Mouse (Mus musculus): ENCODE measurements around the gene Idh3a. TPM values are rescaled to one million over a fixed set of nuclear protein-coding genes. Genes with fewer than 3 reads are reported as not detected.
"Not testable (repeated sequence)": the region's sequence is repeated elsewhere in the genome, so short reads cannot be mapped to it uniquely, and the experiment has no call there.

Gene Idh3a
- polyA plus RNA-seq, 1 experiment from 2014 or later, result 174 TPM

DNA sequence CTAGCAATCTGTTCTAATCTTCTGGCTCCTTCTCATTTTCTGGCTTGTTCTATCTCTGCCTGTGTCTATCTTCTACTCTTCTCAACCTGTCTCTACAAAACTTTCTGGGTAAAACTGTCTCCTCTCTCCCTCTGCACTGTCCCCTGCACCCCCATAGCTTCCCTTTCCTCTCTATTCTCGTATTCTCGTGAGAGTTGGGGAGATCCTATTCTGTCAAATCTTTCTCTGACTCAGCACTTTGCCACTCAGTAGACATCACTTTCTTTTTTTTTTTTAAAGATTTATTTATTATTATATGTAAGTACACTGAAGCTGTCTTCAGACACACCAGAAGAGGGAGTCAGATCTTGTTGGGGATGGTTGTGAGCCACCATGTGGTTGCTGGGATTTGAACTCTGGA lies 2.0 kb upstream of the Idh3a start:
- not testable (repeated sequence) for ATAC-seq (ENCODE audit: low FRiP score, low TSS enrichment); H3K27ac ChIP-seq (ENCODE audit: low read length); H3K4me2 ChIP-seq (replicated peaks; ENCODE audit: low read depth, low read length); H3K36me3 ChIP-seq (ENCODE audit: insufficient read depth, low read length); H3K9ac ChIP-seq (replicated peaks; ENCODE audit: low read length); H3K4me3 ChIP-seq (ENCODE audit: low read length); H3K27me3 ChIP-seq (ENCODE audit: insufficient read depth, low read length); H3K9me3 ChIP-seq (ENCODE audit: low read length)
- H3K4me1 ChIP-seq (ENCODE audit: insufficient read depth, low read length), result peaks cover 16% of the 10 kb centered on the region
- WGBS, result 86% methylated on average over 2 of the region's 2 CpGs

DNA sequence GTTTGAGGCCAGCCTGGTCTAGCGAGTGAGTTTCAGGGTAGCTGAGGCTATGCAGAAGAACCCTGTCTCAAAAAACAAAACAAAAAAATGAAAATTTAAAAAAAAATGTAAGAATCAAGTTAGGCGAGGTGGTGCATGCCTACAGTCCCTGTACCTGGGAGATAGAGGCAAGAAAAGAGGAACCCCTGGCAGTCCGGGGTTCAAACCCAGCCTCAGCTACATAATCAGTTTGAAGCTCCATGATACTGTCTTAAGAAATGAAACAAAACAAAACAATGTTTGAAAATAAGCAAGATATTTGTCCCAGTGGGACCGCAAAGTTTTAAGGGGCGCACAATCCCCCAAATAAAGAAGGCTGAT lies 315 bp upstream of the Idh3a start:
- peak overlapping the region; percentile 81 for H3K4me3 ChIP-seq (ENCODE audit: low read length)
- WGBS, result 38% methylated on average over 5 of the region's 5 CpGs
- peak overlapping the region; percentile 54 for H3K9ac ChIP-seq (replicated peaks; ENCODE audit: low read length)
- no peak overlapping the region for H3K27ac ChIP-seq (ENCODE audit: low read length)
- no peak; the same call in 1 of the 2 replicates for ATAC-seq (ENCODE audit: low FRiP score, low TSS enrichment)
- H3K9me3 ChIP-seq (ENCODE audit: low read length), result no peaks in the 10 kb centered on the region
- H3K4me1 ChIP-seq (ENCODE audit: insufficient read depth, low read length), result peaks cover 16% of the 10 kb centered on the region
- peak overlapping the region; percentile 56 for H3K4me2 ChIP-seq (replicated peaks; ENCODE audit: low read depth, low read length)
- H3K36me3 ChIP-seq (ENCODE audit: insufficient read depth, low read length), result peaks cover 9% of the 10 kb centered on the region; the same call in 1 of the 2 replicates
- H3K27me3 ChIP-seq (ENCODE audit: insufficient read depth, low read length), result no peaks in the 10 kb centered on the region

DNA sequence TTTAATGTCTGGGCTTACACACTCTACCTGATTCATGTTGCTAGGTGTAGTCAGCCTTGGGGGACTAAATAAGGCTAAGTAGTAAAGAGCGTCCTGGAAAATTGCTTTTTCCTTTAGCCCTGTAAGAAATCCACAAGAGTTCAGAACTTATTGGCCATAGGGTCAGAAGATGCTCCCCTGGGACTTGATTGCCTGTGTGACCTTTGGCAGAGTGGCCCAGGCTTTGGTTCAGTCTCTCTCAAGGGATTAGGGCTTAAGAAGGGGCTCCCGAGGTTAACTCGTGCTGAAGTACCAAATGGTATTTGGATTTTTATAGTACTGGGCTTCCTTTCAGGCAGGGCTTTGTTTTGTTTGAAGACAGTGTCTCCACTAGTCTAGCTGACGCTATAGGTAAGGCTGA lies 1.7 kb downstream of the Idh3a start:
- ATAC-seq (ENCODE audit: low FRiP score, low TSS enrichment), result no peak
- H3K9ac ChIP-seq (replicated peaks; ENCODE audit: low read length), result peak overlapping the region; percentile 18; the same call in 1 of the 2 replicates
- WGBS, result 47% methylated on average over 4 of the region's 4 CpGs
- no peaks in the 10 kb centered on the region for H3K9me3 ChIP-seq (ENCODE audit: low read length)
- peak overlapping the region; percentile 86 for H3K4me2 ChIP-seq (replicated peaks; ENCODE audit: low read depth, low read length)
- H3K27ac ChIP-seq (ENCODE audit: low read length), result no peak overlapping the region
- peaks cover 17% of the 10 kb centered on the region; the same call in 1 of the 2 replicates for H3K36me3 ChIP-seq (ENCODE audit: insufficient read depth, low read length)
- H3K4me1 ChIP-seq (ENCODE audit: insufficient read depth, low read length), result peaks cover 16% of the 10 kb centered on the region
- peak overlapping the region; percentile 81 for H3K4me3 ChIP-seq (ENCODE audit: low read length)
- H3K27me3 ChIP-seq (ENCODE audit: insufficient read depth, low read length), result no peaks in the 10 kb centered on the region

DNA sequence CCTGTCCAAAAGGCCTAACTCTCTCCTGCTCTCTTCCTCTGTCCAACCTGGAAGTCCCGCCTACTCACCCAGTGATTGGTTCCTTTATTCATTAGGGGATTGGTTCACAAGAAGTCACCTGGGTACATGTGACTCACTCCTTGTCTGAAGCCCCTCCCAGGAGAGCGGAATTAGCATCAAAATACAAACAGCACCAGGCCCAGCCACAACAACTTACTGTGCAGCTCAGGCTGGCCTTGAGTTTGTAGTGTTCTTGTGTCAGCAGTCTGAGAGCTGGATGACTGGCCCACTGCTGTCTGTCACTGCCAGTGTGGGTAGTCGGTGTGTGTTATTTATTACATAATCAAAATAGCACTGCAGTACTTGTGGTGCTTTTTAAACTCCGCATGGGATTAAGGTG lies 7.5 kb downstream of the Idh3a start:
- H3K36me3 ChIP-seq (ENCODE audit: insufficient read depth, low read length), result peaks cover 57% of the 10 kb centered on the region
- not testable (repeated sequence) for ATAC-seq (ENCODE audit: low FRiP score, low TSS enrichment); H3K9ac ChIP-seq (replicated peaks; ENCODE audit: low read length); H3K27ac ChIP-seq (ENCODE audit: low read length); H3K9me3 ChIP-seq (ENCODE audit: low read length); H3K27me3 ChIP-seq (ENCODE audit: insufficient read depth, low read length); H3K4me2 ChIP-seq (replicated peaks; ENCODE audit: low read depth, low read length); H3K4me3 ChIP-seq (ENCODE audit: low read length); H3K4me1 ChIP-seq (ENCODE audit: insufficient read depth, low read length)
- 80% methylated on average over 4 of the region's 4 CpGs for WGBS

DNA sequence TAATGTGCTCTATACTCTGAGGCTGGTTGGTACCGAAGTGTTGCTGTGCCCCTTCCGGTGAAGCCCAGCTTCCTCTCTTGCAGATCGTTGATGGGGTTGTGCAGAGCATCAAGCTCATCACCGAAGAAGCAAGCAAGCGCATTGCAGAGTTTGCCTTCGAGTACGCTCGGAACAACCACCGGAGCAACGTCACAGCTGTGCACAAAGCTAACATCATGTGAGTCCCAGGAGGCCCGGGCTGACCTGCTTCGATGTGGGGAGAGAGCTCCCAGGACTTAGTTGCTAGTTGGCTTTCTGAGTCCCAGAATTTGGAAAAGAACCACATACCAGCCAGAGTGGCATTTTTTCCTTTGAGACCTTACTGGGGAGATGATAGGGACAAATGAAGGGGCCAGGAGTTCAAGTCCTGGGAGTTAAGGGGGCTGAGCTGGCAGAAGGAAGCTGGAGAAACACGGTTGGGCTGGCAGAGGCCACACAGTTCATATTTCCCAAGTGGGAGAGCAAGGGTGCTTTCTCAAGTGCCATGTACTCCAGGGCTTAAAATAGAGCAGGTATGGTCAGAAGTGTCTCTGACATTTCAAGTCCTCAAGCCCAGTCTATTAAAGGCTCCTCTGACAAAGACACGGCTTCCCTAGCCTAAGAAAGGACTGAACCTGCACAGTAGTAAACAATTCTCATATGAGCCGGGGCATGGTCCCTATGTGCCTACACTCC lies 10.8 kb downstream of the Idh3a start:
- peaks cover 68% of the 10 kb centered on the region for H3K36me3 ChIP-seq (ENCODE audit: insufficient read depth, low read length)

DNA sequence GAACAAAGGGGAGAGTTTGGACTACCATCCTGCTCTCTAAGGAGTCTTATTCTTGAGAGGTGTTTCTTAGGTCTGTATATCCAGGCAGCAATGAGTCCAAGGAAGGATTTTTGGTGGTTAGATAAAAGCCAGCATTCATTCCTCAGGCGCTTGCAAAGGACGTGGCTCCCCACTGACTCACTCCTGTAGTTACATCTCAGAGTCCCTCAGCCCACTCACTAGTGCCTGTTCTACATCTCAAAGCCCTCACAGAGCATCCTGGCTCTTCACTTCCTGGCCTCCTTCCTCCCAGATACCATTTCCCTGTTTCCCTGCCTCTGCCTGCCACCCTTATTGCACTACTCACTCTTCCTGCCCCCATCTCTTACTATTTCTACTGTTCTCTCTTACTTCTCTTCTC lies 16.3 kb downstream of the Idh3a start:
- Histone ChIP-seq H3K9me3 (ENCODE audit: low read length) (no peaks in the 10 kb centered on the region), H3K27me3 (ENCODE audit: insufficient read depth, low read length) (no peaks in the 10 kb centered on the region), H3K4me2 (replicated peaks; ENCODE audit: low read depth, low read length) (no peak overlapping the region), H3K9ac (replicated peaks; ENCODE audit: low read length) (no peak overlapping the region), H3K27ac (ENCODE audit: low read length) (no peak overlapping the region), H3K4me1 (ENCODE audit: insufficient read depth, low read length) (no peaks in the 10 kb centered on the region), H3K4me3 (ENCODE audit: low read length) (no peak overlapping the region), H3K36me3 (ENCODE audit: insufficient read depth, low read length) (peaks cover 59% of the 10 kb centered on the region)
- ATAC-seq (ENCODE audit: low FRiP score, low TSS enrichment), result no peak
- 84% methylated on average over 2 of the region's 2 CpGs for WGBS

More for the DNA sequence above, 10.8 kb downstream of the Idh3a start:
- ATAC-seq (ENCODE audit: low FRiP score, low TSS enrichment), result no peak
- Histone ChIP-seq H3K27ac (ENCODE audit: low read length) (no peak overlapping the region), H3K4me1 (ENCODE audit: insufficient read depth, low read length) (no peaks in the 10 kb centered on the region), H3K9ac (replicated peaks; ENCODE audit: low read length) (no peak overlapping the region), H3K9me3 (ENCODE audit: low read length) (no peaks in the 10 kb centered on the region), H3K27me3 (ENCODE audit: insufficient read depth, low read length) (no peaks in the 10 kb centered on the region), H3K4me3 (ENCODE audit: low read length) (no peak overlapping the region), H3K4me2 (replicated peaks; ENCODE audit: low read depth, low read length) (no peak overlapping the region)
- WGBS, result 92% methylated on average over 15 of the region's 15 CpGs

DNA sequence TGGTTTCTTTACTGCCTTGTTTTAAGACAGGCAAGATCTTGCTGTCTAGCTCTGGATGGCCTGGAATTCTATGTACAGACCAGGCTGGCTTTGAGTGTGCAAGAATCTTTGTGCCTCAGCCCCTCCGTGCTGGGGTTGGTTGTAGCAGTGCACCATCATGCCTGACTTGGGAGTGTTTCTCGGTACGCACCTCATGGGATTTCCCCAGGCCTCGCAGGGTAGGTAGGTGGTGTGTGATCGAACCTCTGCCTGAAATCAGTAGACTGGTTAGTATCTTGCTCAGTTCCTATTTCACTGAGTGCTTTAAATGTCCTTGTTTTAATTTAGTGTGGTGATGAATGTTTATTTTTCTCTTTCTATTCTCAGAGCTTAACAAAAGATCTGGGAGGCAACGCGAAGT lies 16.8 kb downstream of the Idh3a start:
- Histone ChIP-seq H3K9me3 (ENCODE audit: low read length) (no peaks in the 10 kb centered on the region), H3K27me3 (ENCODE audit: insufficient read depth, low read length) (no peaks in the 10 kb centered on the region), H3K4me2 (replicated peaks; ENCODE audit: low read depth, low read length) (no peak overlapping the region), H3K4me1 (ENCODE audit: insufficient read depth, low read length) (no peaks in the 10 kb centered on the region), H3K36me3 (ENCODE audit: insufficient read depth, low read length) (peaks cover 55% of the 10 kb centered on the region), H3K4me3 (ENCODE audit: low read length) (no peak overlapping the region), H3K27ac (ENCODE audit: low read length) (no peak overlapping the region), H3K9ac (replicated peaks; ENCODE audit: low read length) (no peak overlapping the region)
- 91% methylated on average over 7 of the region's 7 CpGs for WGBS
- no peak for ATAC-seq (ENCODE audit: low FRiP score, low TSS enrichment)

DNA sequence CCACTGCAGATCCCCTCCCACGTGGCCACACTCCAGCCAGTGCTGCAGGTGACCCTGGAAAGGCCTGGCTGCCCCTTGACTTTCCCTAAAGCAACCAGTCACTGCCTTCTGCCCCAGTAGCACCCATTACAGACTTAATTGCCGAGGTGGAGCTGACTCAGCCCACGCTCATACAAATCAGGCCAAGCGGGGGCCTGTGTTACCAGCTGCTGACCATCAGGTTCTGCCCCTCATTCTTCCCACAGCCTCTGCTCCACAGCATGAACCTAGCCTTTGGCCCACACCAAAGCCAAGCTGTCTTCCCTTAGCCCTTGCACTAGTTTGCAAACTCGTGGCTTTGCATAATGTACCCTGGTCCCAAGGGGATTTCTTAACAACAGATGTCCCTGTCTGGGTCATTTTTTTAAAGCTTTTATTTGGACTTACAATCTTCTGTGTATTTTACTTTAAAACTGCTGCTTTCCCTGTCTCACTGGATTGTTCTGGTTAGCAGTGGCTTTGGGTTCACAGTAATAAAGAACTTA lies 18.1 kb downstream of the Idh3a start:
- no peak overlapping the region for H3K4me3 ChIP-seq (ENCODE audit: low read length)
- no peak overlapping the region for H3K9ac ChIP-seq (replicated peaks; ENCODE audit: low read length)
- H3K27me3 ChIP-seq (ENCODE audit: insufficient read depth, low read length), result no peaks in the 10 kb centered on the region
- H3K4me1 ChIP-seq (ENCODE audit: insufficient read depth, low read length), result no peaks in the 10 kb centered on the region
- peaks cover 47% of the 10 kb centered on the region for H3K36me3 ChIP-seq (ENCODE audit: insufficient read depth, low read length)
- no peak for ATAC-seq (ENCODE audit: low FRiP score, low TSS enrichment)
- WGBS, result 66% methylated on average over 5 of the region's 5 CpGs
- H3K27ac ChIP-seq (ENCODE audit: low read length), result no peak overlapping the region
- no peaks in the 10 kb centered on the region for H3K9me3 ChIP-seq (ENCODE audit: low read length)
- H3K4me2 ChIP-seq (replicated peaks; ENCODE audit: low read depth, low read length), result no peak overlapping the region

DNA sequence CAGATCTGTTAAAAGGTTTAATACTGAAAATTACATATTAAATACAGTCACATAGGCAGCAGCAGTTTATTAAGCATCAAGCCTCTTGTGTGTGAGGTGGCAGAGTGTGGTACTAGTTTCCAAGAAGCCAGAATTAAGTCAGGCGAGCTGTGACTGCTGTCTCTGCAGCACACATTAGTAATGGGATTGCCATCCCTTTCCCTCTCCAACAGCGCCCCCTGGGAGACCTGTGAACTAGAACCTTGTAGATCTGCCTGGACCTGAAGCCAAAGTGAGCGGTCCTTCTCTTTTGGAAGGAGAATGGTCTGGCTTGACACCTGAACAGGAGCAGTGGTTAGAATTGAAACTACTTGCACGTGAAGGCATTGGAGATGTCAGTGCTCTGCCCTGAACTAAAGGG lies 18.8 kb downstream of the Idh3a start:
- H3K4me1 ChIP-seq (ENCODE audit: insufficient read depth, low read length), result no peaks in the 10 kb centered on the region
- no peak for ATAC-seq (ENCODE audit: low FRiP score, low TSS enrichment)
- no peaks in the 10 kb centered on the region for H3K9me3 ChIP-seq (ENCODE audit: low read length)
- H3K4me3 ChIP-seq (ENCODE audit: low read length), result no peak overlapping the region
- H3K27ac ChIP-seq (ENCODE audit: low read length), result no peak overlapping the region
- H3K36me3 ChIP-seq (ENCODE audit: insufficient read depth, low read length), result peaks cover 42% of the 10 kb centered on the region
- H3K9ac ChIP-seq (replicated peaks; ENCODE audit: low read length), result no peak overlapping the region
- H3K27me3 ChIP-seq (ENCODE audit: insufficient read depth, low read length), result no peaks in the 10 kb centered on the region
- no peak overlapping the region for H3K4me2 ChIP-seq (replicated peaks; ENCODE audit: low read depth, low read length)
- 61% methylated on average over 4 of the region's 4 CpGs for WGBS

DNA sequence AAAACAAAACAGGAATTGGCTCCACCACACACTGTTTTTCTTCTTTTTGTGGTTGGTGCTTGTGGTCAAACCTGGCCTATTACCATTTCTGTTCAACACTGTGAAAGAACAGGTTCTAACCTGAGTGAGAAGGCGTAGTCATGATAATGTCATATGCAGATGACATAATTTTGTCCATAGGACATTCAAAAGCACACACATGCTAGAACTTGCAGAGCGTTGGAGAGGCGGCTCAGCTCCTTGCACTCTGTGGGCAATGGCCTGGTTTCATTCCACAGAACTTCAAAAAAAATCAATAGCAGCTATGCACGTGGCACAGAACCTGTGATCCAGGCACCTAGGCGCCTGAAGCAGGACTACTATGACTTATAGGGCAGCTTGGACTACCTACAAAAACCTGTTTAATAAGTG lies 26.7 kb downstream of the Idh3a start:
- Histone ChIP-seq H3K36me3 (ENCODE audit: insufficient read depth, low read length) (no peaks in the 10 kb centered on the region), H3K4me1 (ENCODE audit: insufficient read depth, low read length) (no peaks in the 10 kb centered on the region), H3K4me2 (replicated peaks; ENCODE audit: low read depth, low read length) (no peak overlapping the region), H3K27ac (ENCODE audit: low read length) (no peak overlapping the region), H3K27me3 (ENCODE audit: insufficient read depth, low read length) (no peaks in the 10 kb centered on the region), H3K9me3 (ENCODE audit: low read length) (no peaks in the 10 kb centered on the region), H3K4me3 (ENCODE audit: low read length) (no peak overlapping the region), H3K9ac (replicated peaks; ENCODE audit: low read length) (no peak overlapping the region)
- ATAC-seq (ENCODE audit: low FRiP score, low TSS enrichment), result no peak
- WGBS, result 83% methylated on average over 5 of the region's 5 CpGs

All from kidney, embryonic 16.5 days (tissue).